Mouse (Mus musculus) T-cell, adult 2 months (primary cell): ENCODE data around the gene Hist1h4a.
A peak's percentile ranks its signal among the peaks of the same experiment; 100 is the strongest.
"Not testable (repeated sequence)": the region's sequence is repeated elsewhere in the genome, so short reads cannot be mapped to it uniquely, and the experiment has no call there.

ENCODE experiments used
- DNase-seq: peaks from one replicate; pipeline ENCODE4 v3.0.0; 2022; ENCODE audit warnings: low spot score

Gene Hist1h4a

GRCm38 (mm10) chr13:23760972-23761864 is at the start of gene Hist1h4a:
Gene Hist1h4a, minus strand, starts transcription at chr13:23761230.
- DNase-seq = peak; percentile 98

GRCm38 (mm10) chr13:23806422-23807052 is 45.5 kb upstream of the Hist1h4a start, which contains the start of gene Slc17a2:
Gene Slc17a2, plus strand, starts transcription at chr13:23806993.
- DNase-seq = no peak

- DNase-seq = no peak
Measured at GRCm38 (mm10) chr13:23804532-23804931, 43.5 kb upstream of the Hist1h4a start.

GRCm38 (mm10) chr13:23799405-23799804 is 38.4 kb upstream of the Hist1h4a start:
- DNase-seq = no peak

- peak; percentile 30 for DNase-seq
Measured at GRCm38 (mm10) chr13:23792520-23792919, 31.5 kb upstream of the Hist1h4a start.

- DNase-seq = no peak
Measured at GRCm38 (mm10) chr13:23779025-23779424, 18.0 kb upstream of the Hist1h4a start.

GRCm38 (mm10) chr13:23778339-23778738 is 17.3 kb upstream of the Hist1h4a start:
- no peak for DNase-seq

GRCm38 (mm10) chr13:23772561-23773313 is 11.7 kb upstream of the Hist1h4a start:
- no peak for DNase-seq

GRCm38 (mm10) chr13:23769613-23770012 is 8.6 kb upstream of the Hist1h4a start, which contains the start of gene Trim38:
Gene Trim38, plus strand, starts transcription at chr13:23769913.
- DNase-seq = not testable (repeated sequence)

- no peak for DNase-seq
Measured at GRCm38 (mm10) chr13:23768834-23769397, 7.9 kb upstream of the Hist1h4a start.

- no peak for DNase-seq
Measured at GRCm38 (mm10) chr13:23766772-23767171, 5.7 kb upstream of the Hist1h4a start.

GRCm38 (mm10) chr13:23765172-23765513 is 4.1 kb upstream of the Hist1h4a start:
- DNase-seq = no peak

- no peak for DNase-seq
Measured at GRCm38 (mm10) chr13:23764324-23765171, 3.5 kb upstream of the Hist1h4a start.

GRCm38 (mm10) chr13:23763586-23764323 is 2.7 kb upstream of the Hist1h4a start, which contains the start of gene Hist1h1a:
Gene Hist1h1a, plus strand, starts transcription at chr13:23763666.
- DNase-seq = peak; percentile 83

- no peak for DNase-seq
Measured at GRCm38 (mm10) chr13:23763242-23763585, 2.2 kb upstream of the Hist1h4a start.

- peak; percentile 57 for DNase-seq
Measured at GRCm38 (mm10) chr13:23761871-23762821, 1.1 kb upstream of the Hist1h4a start, which contains the start of gene Hist1h3a. Gene Hist1h3a, minus strand, starts transcription at chr13:23762386.

- DNase-seq = peak; percentile 39
Measured at GRCm38 (mm10) chr13:23760240-23760971, 624 bp downstream of the Hist1h4a start.

GRCm38 (mm10) chr13:23759916-23760239 is 1.2 kb downstream of the Hist1h4a start:
- no peak for DNase-seq
